ENCODE assay signal across 10 mouse cellular contexts in the genomic region with DNA sequence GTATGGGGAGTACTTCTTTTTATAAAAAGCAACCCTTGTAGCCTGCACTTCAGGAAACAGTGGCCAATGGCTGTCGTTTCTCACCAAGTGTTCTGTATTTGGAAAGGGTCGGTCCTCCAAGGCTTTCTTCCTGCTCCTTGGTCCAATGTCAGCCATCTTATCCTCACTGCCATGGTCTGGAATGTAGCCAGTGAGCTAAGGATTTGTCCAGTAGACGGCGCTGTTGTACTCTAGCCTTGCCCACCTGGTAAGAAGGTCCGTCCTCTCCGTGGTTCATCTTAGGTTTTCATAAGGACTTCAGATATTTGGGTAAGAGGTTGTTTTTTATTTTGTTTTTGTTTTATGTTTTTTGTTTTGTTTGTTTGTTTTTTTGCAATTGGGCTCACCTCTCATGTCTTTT.
DNase-seq lines count a peak whose midpoint lies in the region; ATAC-seq and TF ChIP-seq lines count a peak whose summit lies in the region.
"Had no signal": no experiment of that assay in that cellular context is flagged by ENCODE, and none has a peak within 500 bp of the region (broad histone marks: within the 10 kb centered on the region; RNA-seq: fewer than 3 reads in every experiment).

No protein-coding gene starts in this region.

- H3K27me3 ChIP-seq in hindbrain, embryonic 12.5 days = no peaks in the 10 kb centered on the region
- no peaks in the 10 kb centered on the region for H3K27me3 ChIP-seq in midbrain, postnatal 0 days (ENCODE audit: insufficient read depth, low read length)
- H3K27me3 ChIP-seq: embryonic facial prominence, embryonic 15.5 days had no signal

- H3K36me3 ChIP-seq in hindbrain, embryonic 12.5 days = no peaks in the 10 kb centered on the region
- H3K36me3 ChIP-seq in midbrain, postnatal 0 days (ENCODE audit: insufficient read depth, low read length) = no peaks in the 10 kb centered on the region
- H3K36me3 ChIP-seq: embryonic facial prominence, embryonic 15.5 days had no signal

- H3K4me3 ChIP-seq in hindbrain, embryonic 12.5 days = no peak overlapping the region
- no peak overlapping the region for H3K4me3 ChIP-seq in midbrain, postnatal 0 days (ENCODE audit: low read depth, low read length)
- H3K4me3 ChIP-seq: embryonic facial prominence, embryonic 15.5 days had no signal

- no peak overlapping the region for H3K27ac ChIP-seq in hindbrain, embryonic 12.5 days
- no peak overlapping the region for H3K27ac ChIP-seq in midbrain, postnatal 0 days (ENCODE audit: low read depth, low read length)
- H3K27ac ChIP-seq: embryonic facial prominence, embryonic 15.5 days; macrophage had no signal

- H3K4me1 ChIP-seq in hindbrain, embryonic 12.5 days = no peaks in the 10 kb centered on the region
- no peaks in the 10 kb centered on the region for H3K4me1 ChIP-seq in midbrain, postnatal 0 days (ENCODE audit: insufficient read depth, low read length)
- H3K4me1 ChIP-seq: embryonic facial prominence, embryonic 15.5 days had no signal

- WGBS in hindbrain, embryonic 12.5 days = 27% methylated on average over 6 of the region's 6 CpGs
- WGBS in midbrain, postnatal 0 days = 29% methylated on average over 6 of the region's 6 CpGs

- TF ChIP-seq CTCF in midbrain, postnatal 0 days (IDR thresholded peaks at IDR 0.05) = peak; percentile 68

- no peak overlapping the region for H3K4me2 ChIP-seq in hindbrain, embryonic 12.5 days (replicated peaks)
- H3K4me2 ChIP-seq in midbrain, postnatal 0 days (ENCODE audit: low read depth, low read length, poor library complexity, severe bottlenecking) = no peak overlapping the region
- H3K4me2 ChIP-seq: embryonic facial prominence, embryonic 15.5 days had no signal

- H3K9ac ChIP-seq in hindbrain, embryonic 12.5 days = no peak overlapping the region
- H3K9ac ChIP-seq in midbrain, postnatal 0 days (replicated peaks; ENCODE audit: low read length, poor library complexity, severe bottlenecking) = no peak overlapping the region
- H3K9ac ChIP-seq: embryonic facial prominence, embryonic 15.5 days had no signal

- peak; percentile 54 for DNase-seq in layer of hippocampus, adult 11-12 months (ENCODE audit: low spot score)
- DNase-seq in layer of hippocampus, postnatal 36 days = no peak
- peak; percentile 58 for DNase-seq in adipocyte (ENCODE audit: low spot score)
- DNase-seq in cerebellum, postnatal 25 days = peak; percentile 31 to 45
- DNase-seq in left cerebral cortex, postnatal 36 days (ENCODE audit: low spot score in 2 of 2) = peak; percentile 17 to 22
- peak; percentile 53 for DNase-seq in midbrain, postnatal 0 days (ENCODE audit: low spot score)
- no peak for DNase-seq in spleen, postnatal 36 days (ENCODE audit: low spot score in 2 of 2)

- intact Hi-C loops in left cerebral cortex, postnatal 36 days (cut with DNase I) = no loop called here

- no peaks in the 10 kb centered on the region for H3K9me3 ChIP-seq in hindbrain, embryonic 12.5 days (replicated peaks)
- no peaks in the 10 kb centered on the region for H3K9me3 ChIP-seq in midbrain, postnatal 0 days (ENCODE audit: low read length)
- H3K9me3 ChIP-seq: embryonic facial prominence, embryonic 15.5 days had no signal

- peak; percentile 71 for ATAC-seq in hindbrain, embryonic 12.5 days (ENCODE audit: low FRiP score)
- no peak for ATAC-seq in midbrain, postnatal 0 days (ENCODE audit: low FRiP score)

Comparison
In these comparisons a context has a peak if more than half of its experiments do, and no peak if none do; other contexts are left out.
1. DNase-seq: peak in layer of hippocampus, adult 11-12 months (single experiment), adipocyte (single experiment), cerebellum, postnatal 25 days (2 of 2), left cerebral cortex, postnatal 36 days (2 of 2) and midbrain, postnatal 0 days (single experiment); none in layer of hippocampus, postnatal 36 days (0 of 2) and spleen, postnatal 36 days (0 of 2).